Mouse (Mus musculus) heart, adult 10 weeks (tissue): Measurements from ENCODE around the gene Gpx5. TPM values are rescaled to one million over a fixed set of nuclear protein-coding genes. Genes with fewer than 3 reads are reported as not detected.

ENCODE experiments used
- polyA plus RNA-seq: library from polyadenylated mRNA; stranded (reverse); fragments of 350-450 nt; fragmentation: Illumina TruSeq; extraction: RNeasy Lipid Tissue Mini Kit (QIAGEN cat#74804); gene quantifications from one replicate; pipeline ENCODE4 v1.2.3, GENCODE M21; 2014; ENCODE audit warnings: low read depth, low replicate concordance

The Gpx5 gene
- not detected for polyA plus RNA-seq

DNA sequence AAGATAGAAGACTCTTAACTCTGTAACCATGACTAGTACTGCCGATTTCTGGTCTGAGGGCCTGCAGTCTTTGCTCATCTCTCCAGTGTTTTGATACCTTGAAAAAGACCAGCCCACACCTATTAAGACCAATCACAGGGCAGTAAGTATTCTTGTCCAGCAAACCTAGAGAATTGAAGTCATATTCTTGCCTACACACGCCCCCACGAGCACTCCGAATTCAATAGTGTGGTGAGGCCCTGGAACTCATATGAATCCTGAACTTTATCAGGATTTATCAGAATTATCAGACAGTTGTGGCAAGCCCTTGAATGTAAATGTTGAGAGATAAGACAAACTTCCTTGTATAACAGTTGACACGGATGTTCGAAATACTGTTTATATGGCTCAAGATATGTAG is at the start of gene Gpx5:
Gene Gpx5, minus strand, starts transcription at position 101 of the 400 bp plus-strand sequence.

GRCm38 (mm10) chr13:21311926-21312325 is 19.4 kb upstream of the Gpx5 start, which contains the start of gene Gpx6:
Gene Gpx6 (plus strand): TSS chr13:21312125.

Other genes starting within 250 kb of the Gpx5 start
- gene Olfr1370, start 217.8 kb downstream of the Gpx5 start, polyA plus RNA-seq, result not detected
- not detected for gene Olfr1369-ps1, start 181.2 kb downstream of the Gpx5 start, polyA plus RNA-seq
- gene Olfr263, start 163.1 kb downstream of the Gpx5 start, polyA plus RNA-seq, result not detected
- not detected for gene Olfr1368, start 146.9 kb downstream of the Gpx5 start, polyA plus RNA-seq
- gene Trim27, start 113.3 kb downstream of the Gpx5 start, polyA plus RNA-seq, result 21.8 TPM
- not detected for gene Gpx6, start 19.4 kb upstream of the Gpx5 start, polyA plus RNA-seq
- not detected for gene Olfr1367, start 54.2 kb upstream of the Gpx5 start, polyA plus RNA-seq
- gene Zscan12, start 70.1 kb upstream of the Gpx5 start, polyA plus RNA-seq, result 6.9 TPM
- 57.5 TPM for gene Zkscan3, start 110.0 kb upstream of the Gpx5 start, polyA plus RNA-seq
- 1.8 TPM for gene Pgbd1, start 148.3 kb upstream of the Gpx5 start, polyA plus RNA-seq
- 39.4 TPM for gene Zscan26, start 161.0 kb upstream of the Gpx5 start, polyA plus RNA-seq
- gene Nkapl, start 175.8 kb upstream of the Gpx5 start, polyA plus RNA-seq, result 1.0 TPM
- 1.6 TPM for gene Zkscan4, start 186.2 kb upstream of the Gpx5 start, polyA plus RNA-seq
- not detected for gene Gm10065, start 186.7 kb upstream of the Gpx5 start, polyA plus RNA-seq
- gene AK157302, start 202.5 kb upstream of the Gpx5 start, polyA plus RNA-seq, result 2.7 TPM
- 28.7 TPM for gene Gm11273, start 208.7 kb upstream of the Gpx5 start, polyA plus RNA-seq
- gene Zkscan8, start 238.4 kb upstream of the Gpx5 start, polyA plus RNA-seq, result 6.1 TPM